Mouse (Mus musculus) liver, embryonic 14.5 days (tissue): ENCODE measurements at regions not wholly inside any gene's neighbourhood (a gene's known extent, or its start where the extent isn't known, plus 50 kb on each side); places are given as distances from the start of the nearest gene placed in this dataset.
A peak's percentile ranks its signal among the peaks of the same experiment; 100 is the strongest.
"Not testable (repeated sequence)": the region's sequence is repeated elsewhere in the genome, so short reads cannot be mapped to it uniquely, and the experiment has no call there.

Experiments
- ATAC-seq: fragments of 200-750 bp; cut with Nextera tagmentation; 2 replicates; pipeline ENCODE4 v1.8.0; 2017; ENCODE audit warnings: moderate number of reproducible peaks, mild to moderate bottlenecking, moderate library complexity; ENCODE audit not compliant: insufficient read depth
- DNase-seq, 3 experiments: peaks; one replicate each; pipeline ENCODE4 v3.0.0-alpha.2; 2012 to 2013; ENCODE audit warnings: low read depth in 3 of 3, low spot score in 3 of 3
- H3K27ac ChIP-seq: fragments of 300-500 bp; sonication (generic); 2 replicates; pipeline ENCODE4 v1.5.1; 2014; ENCODE audit warnings: moderate library complexity, mild to moderate bottlenecking, control low read depth, inconsistent platforms
- H3K27me3 ChIP-seq: fragments of 300-500 bp; sonication (generic); 2 replicates; pipeline ENCODE4 v1.6.1; 2014; ENCODE audit warnings: mild to moderate bottlenecking, low read length, moderate library complexity; ENCODE audit not compliant: control insufficient read depth, insufficient read depth
- H3K36me3 ChIP-seq: fragments of 300-500 bp; sonication (generic); replicated peaks from 2 replicates; pipeline ENCODE4 v1.6.1; 2014; ENCODE audit warnings: low read depth; ENCODE audit not compliant: control insufficient read depth, insufficient read depth
- H3K4me1 ChIP-seq, 2 experiments: fragments of 200-500 bp in 1 of 2; fragments of 300-500 bp in 1 of 2; sonication (generic) in 1 of 2; replicated peaks; 2 replicates each; pipeline ENCODE4 v1.6.1; 2012 to 2014; ENCODE audit warnings: antibody characterized with exemption in 1 of 2, inconsistent platforms in 1 of 2, low read length in 1 of 2; ENCODE audit not compliant: control insufficient read depth in 2 of 2, insufficient read depth in 2 of 2
- H3K4me2 ChIP-seq: fragments of 300-500 bp; sonication (generic); 2 replicates; pipeline ENCODE4 v1.6.1; 2014; ENCODE audit warnings: low read depth, mild to moderate bottlenecking, control low read depth, moderate library complexity
- H3K4me3 ChIP-seq, 2 experiments: fragments of 200-500 bp in 1 of 2; fragments of 300-500 bp in 1 of 2; sonication (generic) in 1 of 2; 2 replicates each; pipeline ENCODE4 v1.5.1; 2012 to 2014; ENCODE audit warnings: low read depth in 2 of 2, low read length in 2 of 2, mild to moderate bottlenecking in 2 of 2, control low read depth in 1 of 2, inconsistent platforms in 1 of 2, moderate library complexity in 1 of 2; ENCODE audit not compliant: insufficient read depth in 1 of 2
- H3K9ac ChIP-seq: fragments of 300-500 bp; sonication (generic); replicated peaks from 2 replicates; pipeline ENCODE4 v1.6.1; 2014; ENCODE audit warnings: mild to moderate bottlenecking, control low read depth, moderate library complexity
- H3K9me3 ChIP-seq: fragments of 300-500 bp; sonication (generic); 2 replicates; pipeline ENCODE4 v1.6.1; 2016; ENCODE audit warnings: low read length, mixed read lengths; ENCODE audit not compliant: control insufficient read depth
- CTCF ChIP-seq: IDR thresholded peaks from 2 replicates; pipeline ENCODE4 v1.5.1; 2016; ENCODE audit warnings: antibody characterized with exemption, low read depth, control low read depth
- EP300 ChIP-seq: IDR thresholded peaks from 2 replicates; pipeline ENCODE4 v1.6.1; 2016; ENCODE audit warnings: antibody characterized with exemption, low read depth
- WGBS: fragments of 180-500 bp; shearing (Covaris S2); extraction: QIAGEN DNeasy Blood & Tissue Kit; methylation state at CpG from one replicate; pipeline ENCODE4 v1.1.7; 2014; ENCODE audit not compliant: insufficient replicate concordance; 5-methylcytosine and 5-hydroxymethylcytosine counted together

DNA sequence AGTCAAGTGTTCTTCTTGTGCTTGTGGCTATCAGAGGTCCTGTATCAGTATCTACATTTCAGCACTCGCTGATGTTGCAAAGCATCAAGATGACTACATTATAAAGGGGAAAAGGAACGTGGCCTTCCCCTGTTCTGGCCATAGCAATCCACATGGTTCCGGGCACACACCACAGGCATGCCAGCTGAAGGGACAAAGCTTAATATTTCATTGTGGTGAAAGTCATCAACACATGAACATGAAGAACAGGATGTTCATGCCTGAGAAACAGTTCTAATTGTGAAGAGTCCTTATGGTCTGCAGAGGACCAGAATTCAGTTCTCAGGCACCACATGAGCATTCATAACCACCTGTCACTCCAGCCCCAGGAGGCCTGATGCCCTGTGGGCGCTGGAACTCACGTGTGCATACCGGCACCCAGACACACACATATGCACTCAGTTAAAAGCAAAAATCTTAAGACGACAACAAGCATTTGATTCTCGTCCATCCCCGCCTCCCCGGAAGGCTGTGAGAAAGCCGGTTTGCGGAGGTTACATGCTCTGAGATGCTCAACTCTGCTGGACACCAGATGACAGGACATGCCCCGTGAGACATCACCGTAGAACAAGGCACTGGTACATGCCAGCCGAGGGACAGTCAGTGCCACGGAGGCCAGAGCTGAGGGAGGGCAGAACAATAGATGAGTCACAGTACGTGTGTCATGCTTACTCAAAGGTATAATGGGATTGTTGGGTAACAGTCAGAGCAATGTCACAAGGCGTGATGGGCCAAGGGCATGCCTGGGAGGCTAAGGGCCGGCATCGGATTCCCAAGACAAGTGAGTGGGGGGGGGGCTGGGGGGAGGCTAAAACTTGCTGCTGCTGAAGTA is 56.2 kb upstream of the Pim1 start:
- ATAC-seq: no peak
- Histone ChIP-seq H3K4me2 (no peak overlapping the region), H3K27me3 (no peaks in the 10 kb centered on the region), H3K9ac (peak overlapping the region; percentile 69), H3K4me3 (no peak overlapping the region), H3K4me1 (peaks cover 49 to 64% of the 10 kb centered on the region in 2 experiments), H3K27ac (peak overlapping the region; percentile 91), H3K36me3 (no peaks in the 10 kb centered on the region), H3K9me3 (no peaks in the 10 kb centered on the region)
- no peak for DNase-seq
- TF ChIP-seq CTCF: no peak
- no peak for TF ChIP-seq EP300
- WGBS: 79% methylated on average over 20 of the region's 20 CpGs

DNA sequence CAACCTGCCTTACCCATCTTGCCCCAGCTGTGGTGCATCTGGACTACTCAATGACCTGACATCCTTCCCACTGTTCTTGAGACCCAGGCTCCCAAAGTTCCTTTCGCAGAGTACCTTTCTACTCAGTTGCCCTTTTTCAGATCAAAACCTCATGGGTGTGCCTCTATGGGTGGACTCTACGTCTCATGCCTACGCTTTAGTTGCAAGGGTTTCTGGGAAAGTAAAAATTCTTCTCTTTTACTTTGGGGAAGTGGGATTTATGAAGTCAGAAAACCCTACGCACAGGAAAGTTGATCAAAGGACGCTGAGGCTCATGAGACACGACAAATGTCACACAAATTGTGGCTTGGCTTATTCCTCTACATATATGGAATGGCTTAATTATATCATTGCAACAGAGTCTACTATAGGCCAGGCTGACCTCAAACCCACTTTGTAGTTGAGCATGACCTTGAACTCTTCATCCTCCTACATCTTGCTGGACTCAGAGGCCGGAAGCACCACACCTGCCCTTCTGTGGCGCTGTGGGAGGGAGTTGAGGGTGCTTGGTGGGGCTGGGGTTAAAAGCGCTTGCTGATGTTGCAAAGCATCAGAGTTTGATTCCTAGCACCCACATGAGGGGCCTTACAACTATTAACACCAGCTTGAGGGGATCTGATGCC is 55.1 kb upstream of the Pim1 start:
- Histone ChIP-seq H3K9ac (peak overlapping the region; percentile 95), H3K4me3 (no peak overlapping the region), H3K27me3 (no peaks in the 10 kb centered on the region), H3K27ac (peak overlapping the region; percentile 100), H3K4me1 (peaks cover 60 to 73% of the 10 kb centered on the region in 2 experiments), H3K4me2 (peak overlapping the region; percentile 89; the same call in 1 of the 2 replicates), H3K9me3 (no peaks in the 10 kb centered on the region), H3K36me3 (no peaks in the 10 kb centered on the region)
- TF ChIP-seq EP300 (no peak), CTCF (no peak)
- DNase-seq (no peak), ATAC-seq (no peak)
- WGBS: 84% methylated on average over 9 of the region's 9 CpGs

DNA sequence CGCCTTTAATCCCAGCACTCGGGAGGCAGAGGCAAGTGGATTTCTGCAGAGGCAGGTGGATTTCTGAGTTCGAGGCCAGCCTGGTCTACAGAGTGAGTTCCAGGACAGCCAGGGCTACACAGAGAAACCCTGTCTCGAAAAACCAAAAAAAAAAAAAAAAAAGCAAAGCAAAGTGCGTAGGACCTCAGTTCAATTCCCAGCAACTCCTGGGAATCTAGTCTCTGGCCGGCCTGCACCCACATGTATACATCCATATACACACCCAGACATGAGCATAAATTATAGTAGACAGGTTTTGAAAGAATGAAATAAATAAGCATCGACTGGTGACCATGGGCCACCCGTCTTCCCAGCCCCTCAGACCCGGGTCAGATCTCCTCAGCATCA is 54.1 kb upstream of the Pim1 start:
- Histone ChIP-seq H3K9ac (peak overlapping the region; percentile 95), H3K4me2 (peak overlapping the region; percentile 89), H3K27ac (peak overlapping the region; percentile 100), H3K4me3 (peak overlapping the region; percentile 66 to 72), H3K4me1 (peaks cover 70 to 80% of the 10 kb centered on the region in 2 experiments)
- DNase-seq, H3K36me3 ChIP-seq, H3K9me3 ChIP-seq, H3K27me3 ChIP-seq, ATAC-seq: not testable (repeated sequence)
- 73% methylated on average over 9 of the region's 9 CpGs for WGBS

DNA sequence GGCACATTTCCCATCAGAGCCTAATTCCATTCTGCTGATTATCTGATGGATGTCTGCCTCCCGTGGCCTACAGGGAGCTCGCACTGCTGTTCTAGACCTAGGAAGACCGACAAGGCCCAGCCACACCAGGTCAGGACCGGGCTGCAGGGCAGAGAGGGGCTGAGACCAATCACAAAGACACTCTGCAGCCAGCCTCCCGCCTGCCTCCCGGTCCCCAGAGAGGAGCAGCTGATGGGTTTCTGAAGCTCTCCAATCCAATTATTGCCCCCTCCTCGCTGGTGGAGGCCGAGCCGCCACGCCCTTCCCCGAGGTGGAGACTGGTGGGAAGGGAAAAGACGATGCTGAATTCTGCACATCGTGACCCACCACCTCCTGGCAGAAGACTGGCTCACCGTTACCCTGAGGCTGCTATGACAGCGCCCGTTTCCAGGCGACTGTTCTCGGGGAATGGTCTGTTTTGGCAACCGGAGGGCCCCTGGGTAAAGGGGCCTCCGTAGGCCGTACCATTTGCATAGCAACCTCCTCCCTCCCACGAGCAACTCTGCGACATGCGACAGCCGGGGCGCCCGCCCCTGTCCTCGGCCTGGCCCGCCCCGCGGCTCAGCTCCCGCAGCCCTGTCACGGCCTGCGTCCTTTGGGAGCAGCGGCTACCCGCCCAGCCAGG is 53.5 kb upstream of the Pim1 start:
- peak; percentile 69 to 77 (median 71) for DNase-seq
- Histone ChIP-seq H3K4me3 (peak overlapping the region; percentile 66 to 72), H3K9me3 (no peaks in the 10 kb centered on the region), H3K4me2 (peak overlapping the region; percentile 89), H3K9ac (peak overlapping the region; percentile 95), H3K27me3 (no peaks in the 10 kb centered on the region), H3K4me1 (peaks cover 76 to 80% of the 10 kb centered on the region in 2 experiments), H3K27ac (peak overlapping the region; percentile 100), H3K36me3 (no peaks in the 10 kb centered on the region)
- TF ChIP-seq CTCF: peak; percentile 15; the same call in 1 of the 2 replicates
- no peak; the same call in 1 of the 2 replicates for TF ChIP-seq EP300
- WGBS: 2% methylated on average over 36 of the region's 36 CpGs
- peak; percentile 80 for ATAC-seq
